Mouse (Mus musculus) heart, postnatal 10 days (tissue): Measurements from ENCODE around the gene Nacc2. TPM values are rescaled to one million over a fixed set of nuclear protein-coding genes. Genes with fewer than 3 reads are reported as not detected.

Experiments
- DNase-seq, 2 experiments: peaks; one replicate each; pipeline ENCODE4 v3.0.0; 2021
- intact Hi-C: fragments of 180-260 bp; cut with DNase I; formaldehyde crosslinking; loops from one replicate; pipeline ENCODE4 v1.15.1; 2025
- total RNA-seq, 2 experiments: library from RNA; stranded (reverse); gene quantifications; 2 replicates each; pipeline ENCODE4 v1.2.3; 2021

The Nacc2 gene
- 10 to 100 TPM; 12.2 to 15.9 TPM for total RNA-seq

- no peak for DNase-seq
Observed at GRCm38 (mm10) chr2:26123079-26123648, at the start of gene Nacc2. Nacc2 (minus strand) TSS chr2:26123220.

GRCm38 (mm10) chr2:26172166-26172565, 49.1 kb upstream of the Nacc2 start:
- intact Hi-C loops = no loop called here
- no peak for DNase-seq

More at GRCm38 (mm10) chr2:26123079-26123648, at the start of gene Nacc2:
- intact Hi-C loops = no loop called here

- no peak for DNase-seq
- intact Hi-C loops = no loop called here
Observed at GRCm38 (mm10) chr2:26170376-26170775, 47.4 kb upstream of the Nacc2 start.

GRCm38 (mm10) chr2:26168843-26169579, 46.0 kb upstream of the Nacc2 start:
- DNase-seq = no peak
- intact Hi-C loops = no loop called here

GRCm38 (mm10) chr2:26166890-26167289, 43.9 kb upstream of the Nacc2 start:
- intact Hi-C loops = no loop called here

GRCm38 (mm10) chr2:26158064-26158463, 35.0 kb upstream of the Nacc2 start:
- intact Hi-C loops = no loop called here
- no peak for DNase-seq

More at GRCm38 (mm10) chr2:26166890-26167289, 43.9 kb upstream of the Nacc2 start:
- DNase-seq = no peak

- intact Hi-C loops = no loop called here
- no peak for DNase-seq
Observed at GRCm38 (mm10) chr2:26156191-26156977, 33.4 kb upstream of the Nacc2 start.

GRCm38 (mm10) chr2:26155737-26156136, 32.7 kb upstream of the Nacc2 start:
- DNase-seq = no peak
- intact Hi-C loops = no loop called here

GRCm38 (mm10) chr2:26154586-26154985, 31.6 kb upstream of the Nacc2 start:
- no peak for DNase-seq
- intact Hi-C loops = loop anchor here (1.0 to 5.0 kb wide), 2 partner anchors 119 to 408 kb away; no protein-coding TSS in a partner anchor

- peak; percentile 52 to 63 for DNase-seq
- intact Hi-C loops = loop anchor here (1.0 to 5.0 kb wide), 3 partner anchors 74 to 408 kb away; no protein-coding TSS in a partner anchor
Observed at GRCm38 (mm10) chr2:26153909-26154340, 30.9 kb upstream of the Nacc2 start.

GRCm38 (mm10) chr2:26153295-26153694, 30.3 kb upstream of the Nacc2 start:
- intact Hi-C loops = loop anchor here (1.0 to 5.0 kb wide), 2 partner anchors 75 to 409 kb away; no protein-coding TSS in a partner anchor
- DNase-seq = peak in 1 of 2 experiments; percentile 69

GRCm38 (mm10) chr2:26147706-26148370, 24.8 kb upstream of the Nacc2 start:
- intact Hi-C loops = loop anchor here (10.0 kb wide), 1 partner anchor 193 kb away; no protein-coding TSS in a partner anchor
- DNase-seq = peak in 1 of 2 experiments; percentile 34

GRCm38 (mm10) chr2:26146337-26147042, 23.5 kb upstream of the Nacc2 start:
- intact Hi-C loops = loop anchor here (10.0 kb wide), 1 partner anchor 192 kb away; no protein-coding TSS in a partner anchor

GRCm38 (mm10) chr2:26145113-26145512, 22.1 kb upstream of the Nacc2 start:
- no peak for DNase-seq
- intact Hi-C loops = loop anchor here (10.0 kb wide), 1 partner anchor 190 kb away; no protein-coding TSS in a partner anchor

More at GRCm38 (mm10) chr2:26146337-26147042, 23.5 kb upstream of the Nacc2 start:
- no peak for DNase-seq

- no peak for DNase-seq
- intact Hi-C loops = loop anchor here (5.0 to 10.0 kb wide), 2 partner anchors 190 to 307 kb away; no protein-coding TSS in a partner anchor
Observed at GRCm38 (mm10) chr2:26144331-26144730, 21.3 kb upstream of the Nacc2 start.

GRCm38 (mm10) chr2:26143556-26143955, 20.5 kb upstream of the Nacc2 start:
- intact Hi-C loops = loop anchor here (5.0 to 10.0 kb wide), 2 partner anchors 189 to 306 kb away; no protein-coding TSS in a partner anchor
- DNase-seq = no peak

GRCm38 (mm10) chr2:26142986-26143385, 20.0 kb upstream of the Nacc2 start:
- no peak for DNase-seq
- intact Hi-C loops = loop anchor here (1.0 to 10.0 kb wide), 4 partner anchors 88 to 306 kb away; no protein-coding TSS in a partner anchor

- intact Hi-C loops = loop anchor here (1.0 to 10.0 kb wide), 5 partner anchors 23 to 305 kb away; no protein-coding TSS in a partner anchor
- DNase-seq = peak; percentile 71 to 81
Observed at GRCm38 (mm10) chr2:26141893-26142635, 19.0 kb upstream of the Nacc2 start.
